8 mouse cellular contexts compared by ENCODE assay signal in the genomic region with DNA sequence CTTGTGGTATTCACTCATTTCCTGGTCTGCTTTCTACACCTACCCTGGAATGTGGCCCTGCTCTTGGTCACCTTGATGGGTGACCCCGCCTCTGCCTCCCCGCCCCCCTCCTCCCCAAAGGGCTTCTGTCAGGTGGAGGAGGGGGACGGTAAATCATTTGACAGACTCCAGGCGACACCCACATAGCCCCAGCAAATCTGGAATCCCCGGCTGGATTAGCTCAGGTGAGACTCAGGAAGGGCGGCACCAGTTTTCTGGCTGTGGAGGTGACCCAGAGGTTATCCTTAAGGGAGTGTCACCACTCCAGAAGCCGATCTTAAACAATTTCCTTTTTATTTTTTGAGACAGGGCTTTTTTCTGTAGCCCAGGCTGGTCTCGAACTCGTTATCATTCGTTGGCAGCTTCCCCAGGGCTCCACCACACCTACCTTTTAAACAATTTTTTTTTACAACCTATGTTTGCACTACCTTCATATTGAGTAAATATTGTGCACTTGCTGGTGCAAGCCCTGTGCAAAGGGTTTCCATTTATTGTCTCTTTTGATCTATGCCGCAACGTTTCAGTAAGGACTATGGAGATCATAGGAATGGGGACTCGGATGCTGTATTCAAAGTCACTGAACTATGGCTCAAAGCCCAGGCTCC. TPM values are rescaled to one million over a fixed set of nuclear protein-coding genes. Genes with fewer than 3 reads are reported as not detected.
A peak's percentile ranks its signal among the peaks of the same experiment; 100 is the strongest.
DNase-seq lines count a peak whose midpoint lies in the region; ATAC-seq lines count a peak whose summit lies in the region.

No protein-coding gene starts in this region.

- no peak for DNase-seq in embryonic facial prominence, embryonic 11.5 days (ENCODE audit: low spot score)
- no peak for DNase-seq in liver, embryonic 13.5 days
- DNase-seq in ovary, postnatal 14 days (ENCODE audit: low spot score): no peak
- DNase-seq in right cerebral cortex, adult 18-20 months: no peak

- peak overlapping the region; percentile 66 for H3K4me2 ChIP-seq in embryonic facial prominence, embryonic 11.5 days (ENCODE audit: low read depth, low read length)
- H3K4me2 ChIP-seq in liver, embryonic 13.5 days: peak overlapping the region; percentile 85
- H3K4me2 ChIP-seq in neural tube, embryonic 15.5 days: peak overlapping the region; percentile 86

- no peak for ATAC-seq in megakaryocyte, adult 5-6 weeks (ENCODE audit: poor library complexity, severe bottlenecking)
- peak; percentile 2; the same call in 1 of the 2 replicates for ATAC-seq in embryonic facial prominence, embryonic 11.5 days (replicated peaks; ENCODE audit: insufficient number of reproducible peaks, low FRiP score, low TSS enrichment, low read depth)
- ATAC-seq in inflammation-experienced regulatory T-cells, adult 6 months: peak; percentile 29
- ATAC-seq in liver, embryonic 13.5 days (ENCODE audit: low read depth): no peak
- peak; percentile 27; the same call in 1 of the 2 replicates for ATAC-seq in neural tube, embryonic 15.5 days (ENCODE audit: low FRiP score)

- H3K9ac ChIP-seq in embryonic facial prominence, embryonic 11.5 days (replicated peaks; ENCODE audit: low read length): peak overlapping the region; percentile 92
- peak overlapping the region; percentile 98 for H3K9ac ChIP-seq in liver, embryonic 13.5 days
- H3K9ac ChIP-seq in neural tube, embryonic 15.5 days (replicated peaks): peak overlapping the region; percentile 82

- WGBS in embryonic facial prominence, embryonic 11.5 days: 10% methylated on average over 13 of the region's 13 CpGs
- 20% methylated on average over 13 of the region's 13 CpGs for WGBS in liver, embryonic 13.5 days (ENCODE audit: insufficient replicate concordance)
- WGBS in neural tube, embryonic 15.5 days: 13% methylated on average over 13 of the region's 13 CpGs

- no peaks in the 10 kb centered on the region for H3K9me3 ChIP-seq in megakaryocyte, embryonic 14.5 days
- H3K9me3 ChIP-seq in embryonic facial prominence, embryonic 11.5 days (replicated peaks; ENCODE audit: control insufficient read depth, low read length): no peaks in the 10 kb centered on the region
- H3K9me3 ChIP-seq in liver, embryonic 13.5 days (replicated peaks): no peaks in the 10 kb centered on the region
- H3K9me3 ChIP-seq in neural tube, embryonic 15.5 days (replicated peaks): no peaks in the 10 kb centered on the region

- peak overlapping the region; percentile 91; the same call in 1 of the 2 replicates for H3K27ac ChIP-seq in embryonic facial prominence, embryonic 11.5 days (replicated peaks; ENCODE audit: low read depth, low read length)
- H3K27ac ChIP-seq in liver, embryonic 13.5 days: peak overlapping the region; percentile 93
- H3K27ac ChIP-seq in neural tube, embryonic 15.5 days (replicated peaks): peak overlapping the region; percentile 94

- peak overlapping the region; percentile 97 for H3K4me3 ChIP-seq in megakaryocyte, embryonic 14.5 days (replicated peaks)
- peak overlapping the region; percentile 88 for H3K4me3 ChIP-seq in embryonic facial prominence, embryonic 11.5 days (ENCODE audit: low read depth, low read length)
- H3K4me3 ChIP-seq in liver, embryonic 13.5 days (replicated peaks): peak overlapping the region; percentile 89
- peak overlapping the region; percentile 79 for H3K4me3 ChIP-seq in neural tube, embryonic 15.5 days (replicated peaks)

- no peaks in the 10 kb centered on the region for H3K36me3 ChIP-seq in megakaryocyte, embryonic 14.5 days (replicated peaks; ENCODE audit: low read length)
- H3K36me3 ChIP-seq in embryonic facial prominence, embryonic 11.5 days (replicated peaks; ENCODE audit: control insufficient read depth, insufficient read depth, low read depth, low read length): no peaks in the 10 kb centered on the region
- no peaks in the 10 kb centered on the region for H3K36me3 ChIP-seq in liver, embryonic 13.5 days
- no peaks in the 10 kb centered on the region for H3K36me3 ChIP-seq in neural tube, embryonic 15.5 days

- peaks cover 27% of the 10 kb centered on the region; the same call in 1 of the 2 replicates for H3K4me1 ChIP-seq in megakaryocyte, embryonic 14.5 days
- no peaks in the 10 kb centered on the region for H3K4me1 ChIP-seq in embryonic facial prominence, embryonic 11.5 days (ENCODE audit: control insufficient read depth, insufficient read depth, low read length)
- peaks cover 39% of the 10 kb centered on the region for H3K4me1 ChIP-seq in liver, embryonic 13.5 days (replicated peaks)
- H3K4me1 ChIP-seq in neural tube, embryonic 15.5 days: peaks cover 25% of the 10 kb centered on the region

- H3K27me3 ChIP-seq in megakaryocyte, embryonic 14.5 days (replicated peaks): no peaks in the 10 kb centered on the region
- H3K27me3 ChIP-seq in embryonic facial prominence, embryonic 11.5 days (ENCODE audit: control insufficient read depth, insufficient read depth, low read length): no peaks in the 10 kb centered on the region
- H3K27me3 ChIP-seq in liver, embryonic 13.5 days: no peaks in the 10 kb centered on the region
- H3K27me3 ChIP-seq in neural tube, embryonic 15.5 days (replicated peaks): no peaks in the 10 kb centered on the region

RNA-seq across cellular contexts. Expression of a gene that starts 0.8 kb away (rescaled TPM):
- 1.5 and 5.6 TPM in 2 replicates for polyA plus RNA-seq in megakaryocyte, embryonic 14.5 days (2012; ENCODE audit: insufficient read depth, low replicate concordance)
- total RNA-seq in megakaryocyte, adult 5-6 weeks (2015): 148 and 150 TPM in 2 replicates
- 262 and 270 TPM in 2 replicates for total RNA-seq in megakaryocyte, adult 5-6 weeks (2017)
- polyA plus RNA-seq in embryonic facial prominence, embryonic 11.5 days (2014; fragmentation: Nextera tagmentation; extraction: Ambion mirVana): 10.9 and 14.3 TPM in 2 replicates
- polyA plus RNA-seq in inflammation-experienced regulatory T-cells, adult 6 months (2017; shearing (Covaris generic)): 10 to 100 TPM; 15.1 to 18.3 (median 17.7) TPM
- 5.8 and 6.3 TPM in 2 replicates for polyA plus RNA-seq in liver, embryonic 13.5 days (2015; fragmentation: Nextera tagmentation; extraction: Ambion mirVana)
- 5.5 and 7.3 TPM in 2 replicates for polyA plus RNA-seq in neural tube, embryonic 15.5 days (2015; fragmentation: Nextera tagmentation; extraction: Ambion mirVana)

RNA-seq across cellular contexts. Expression of a gene that starts 41.4 kb away (rescaled TPM):
- 2.4 and 6.6 TPM in 2 replicates for polyA plus RNA-seq in megakaryocyte, embryonic 14.5 days (2012; ENCODE audit: insufficient read depth, low replicate concordance)
- total RNA-seq in megakaryocyte, adult 5-6 weeks (2015): 44.2 and 46.2 TPM in 2 replicates
- total RNA-seq in megakaryocyte, adult 5-6 weeks (2017): 39.2 and 44.9 TPM in 2 replicates
- 61.0 and 68.9 TPM in 2 replicates for polyA plus RNA-seq in embryonic facial prominence, embryonic 11.5 days (2014; fragmentation: Nextera tagmentation; extraction: Ambion mirVana)
- polyA plus RNA-seq in inflammation-experienced regulatory T-cells, adult 6 months (2017; shearing (Covaris generic)): 10 to 100 TPM; 27.8 to 36.9 (median 31.0) TPM
- polyA plus RNA-seq in liver, embryonic 13.5 days (2015; fragmentation: Nextera tagmentation; extraction: Ambion mirVana): 11.6 and 12.7 TPM in 2 replicates
- polyA plus RNA-seq in neural tube, embryonic 15.5 days (2015; fragmentation: Nextera tagmentation; extraction: Ambion mirVana): 27.2 and 31.9 TPM in 2 replicates

Comparison
In these comparisons a context has a peak if more than half of its experiments do, and no peak if none do; other contexts are left out.
1. ATAC-seq: peak in embryonic facial prominence, embryonic 11.5 days (single experiment), inflammation-experienced regulatory T-cells, adult 6 months (single experiment) and neural tube, embryonic 15.5 days (single experiment); none in megakaryocyte, adult 5-6 weeks (single experiment) and liver, embryonic 13.5 days (single experiment).
2. Peak in every context shown above with its lines, with median percentiles within 50 percentile points of each other: H3K4me3 ChIP-seq, H3K27ac ChIP-seq, H3K4me2 ChIP-seq and H3K9ac ChIP-seq.